16 mouse cellular contexts compared by ENCODE assay signal in the genomic region with DNA sequence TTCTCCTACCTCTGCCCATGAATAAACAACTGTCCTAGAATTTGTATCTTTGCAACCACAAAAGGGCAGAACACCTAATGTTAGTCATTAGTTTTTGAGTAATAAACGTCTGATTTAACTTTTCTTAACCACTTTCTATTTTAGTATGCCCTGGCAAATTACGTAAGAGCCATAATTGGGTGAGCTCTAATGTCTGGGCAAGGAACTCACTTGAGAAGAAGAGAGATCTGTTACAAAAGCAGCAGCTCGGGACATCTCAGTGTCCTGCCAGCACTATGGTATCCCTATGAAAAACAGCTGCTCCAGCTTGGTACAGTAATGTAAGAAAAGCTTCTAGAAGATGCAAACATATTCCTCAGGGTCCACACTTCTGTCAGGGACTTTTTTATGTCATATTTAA.
A peak's percentile ranks its signal among the peaks of the same experiment; 100 is the strongest.
DNase-seq lines count a peak whose midpoint lies in the region; ATAC-seq and TF ChIP-seq lines count a peak whose summit lies in the region.
"Had no signal": no experiment of that assay in that cellular context is flagged by ENCODE, and none has a peak within 500 bp of the region (broad histone marks: within the 10 kb centered on the region; RNA-seq: fewer than 3 reads in every experiment).

No protein-coding gene starts in this region.

- 0 out of 2 replicates have a peak overlapping the region, but pooled peaks have one; percentile 10 for H3K27ac ChIP-seq in lung, embryonic 15.5 days
- H3K27ac ChIP-seq: embryonic facial prominence, embryonic 10.5 days; liver, embryonic 12.5 days; midbrain, embryonic 15.5 days had no signal

- intact Hi-C loops in heart, postnatal 36 days (cut with DNase I): loop anchor here (5.0 kb wide), 1 partner anchor 80 kb away; no protein-coding TSS in a partner anchor

- 37% methylated on average over 3 of the region's 3 CpGs for WGBS in lung, embryonic 15.5 days

- H3ac ChIP-seq in myocyte (ENCODE audit: control insufficient read depth, insufficient read length): no peak overlapping the region

- H3K4me2 ChIP-seq in lung, embryonic 15.5 days: no peak overlapping the region
- H3K4me2 ChIP-seq in myocyte (ENCODE audit: low read depth): peak overlapping the region; percentile 48
- H3K4me2 ChIP-seq: liver, embryonic 12.5 days; midbrain, embryonic 15.5 days had no signal

- peaks cover 97% of the 10 kb centered on the region for H3K79me2 ChIP-seq in myocyte (ENCODE audit: control insufficient read depth, insufficient read depth)

- no peaks in the 10 kb centered on the region for H3K27me3 ChIP-seq in lung, embryonic 15.5 days
- no peaks in the 10 kb centered on the region for H3K27me3 ChIP-seq in myocyte (ENCODE audit: control insufficient read depth, insufficient read depth, insufficient read length)
- H3K27me3 ChIP-seq: liver, embryonic 12.5 days; midbrain, embryonic 15.5 days had no signal

- peak; percentile 92 for DNase-seq in heart, adult 11 months
- DNase-seq in heart, postnatal 36 days: no peak
- no peak for DNase-seq in lung, postnatal 10 days
- DNase-seq in NIH3T3 (ENCODE audit: low read depth): peak; percentile 61
- no peak for DNase-seq in Muller cell, postnatal 12 days (ENCODE audit: inconsistent ontology term)
- DNase-seq in layer of hippocampus, adult 9-11 months: no peak
- DNase-seq: cerebellum, postnatal 14 days; right cerebral cortex, postnatal 4 days had no signal

- H3K4me3 ChIP-seq in lung, embryonic 15.5 days: no peak overlapping the region
- H3K4me3 ChIP-seq in myocyte: no peak overlapping the region
- H3K4me3 ChIP-seq: embryonic facial prominence, embryonic 10.5 days; erythroblast, embryonic 14.5 days; liver, embryonic 12.5 days; midbrain, embryonic 15.5 days had no signal

- H3K9ac ChIP-seq in lung, embryonic 15.5 days: no peak overlapping the region
- H3K9ac ChIP-seq: liver, embryonic 12.5 days; midbrain, embryonic 15.5 days had no signal

- H3K36me3 ChIP-seq in lung, embryonic 15.5 days: no peaks in the 10 kb centered on the region
- no peaks in the 10 kb centered on the region for H3K36me3 ChIP-seq in myocyte (ENCODE audit: control insufficient read depth, insufficient read depth)
- H3K36me3 ChIP-seq: embryonic facial prominence, embryonic 10.5 days; liver, embryonic 12.5 days; midbrain, embryonic 15.5 days had no signal

- no peak for ATAC-seq in lung, embryonic 15.5 days (ENCODE audit: borderline replicate concordance, extremely low read depth, low FRiP score, low TSS enrichment)
- ATAC-seq: CD4-positive, CD25-positive, alpha-beta regulatory T cell, adult 4 months; forebrain, embryonic 16.5 days; liver, embryonic 12.5 days had no signal

- H3K4me1 ChIP-seq in lung, embryonic 15.5 days: peaks cover 32% of the 10 kb centered on the region

- H3K9me3 ChIP-seq in lung, embryonic 15.5 days: no peaks in the 10 kb centered on the region
- H3K9me3 ChIP-seq: embryonic facial prominence, embryonic 10.5 days; liver, embryonic 12.5 days; midbrain, embryonic 15.5 days had no signal

- TF ChIP-seq POLR2A in myocyte (IDR thresholded peaks at IDR 0.05; ENCODE audit: insufficient read length, low read depth): no peak

TF ChIP-seq in myocyte, 11 proteins besides CTCF, POLR2A, EP300 and RAD21:
- no peak for TF ChIP-seq E2F4 (IDR thresholded peaks at IDR 0.05; ENCODE audit: insufficient read depth)
- TF ChIP-seq REST (IDR thresholded peaks at IDR 0.05; ENCODE audit: insufficient read depth, insufficient read length): no peak
- TF ChIP-seq CEBPB (IDR thresholded peaks at IDR 0.05; ENCODE audit: insufficient read depth, poor library complexity, severe bottlenecking): peak; percentile 65; the same call in 1 of the 2 replicates

Comparison
In these comparisons a context has a peak if more than half of its experiments do, and no peak if none do; other contexts are left out.
1. DNase-seq: peak in heart, adult 11 months (single experiment) and NIH3T3 (single experiment); none in heart, postnatal 36 days (0 of 2), lung, postnatal 10 days (single experiment), Muller cell, postnatal 12 days (single experiment) and layer of hippocampus, adult 9-11 months (single experiment).